Mouse (Mus musculus) hindbrain, embryonic 12.5 days (tissue): Measurements from ENCODE around the gene Gm21961. TPM values are rescaled to one million over a fixed set of nuclear protein-coding genes. Genes with fewer than 3 reads are reported as not detected.
"Not testable (repeated sequence)": the region's sequence is repeated elsewhere in the genome, so short reads cannot be mapped to it uniquely, and the experiment has no call there.

Experiments used
- ATAC-seq: fragments of 200-750 bp; cut with Nextera tagmentation; 2 replicates; pipeline ENCODE4 v1.8.0; 2017; ENCODE audit warnings: moderate TSS enrichment; ENCODE audit not compliant: low FRiP score
- H3K27ac ChIP-seq: fragments of 300-500 bp; sonication (generic); 2 replicates; pipeline ENCODE4 v1.5.1; 2016; ENCODE audit warnings: mild to moderate bottlenecking
- H3K27me3 ChIP-seq: fragments of 300-500 bp; sonication (generic); 2 replicates; pipeline ENCODE4 v1.6.1; 2016; ENCODE audit warnings: mild to moderate bottlenecking
- H3K36me3 ChIP-seq: fragments of 300-500 bp; sonication (generic); 2 replicates; pipeline ENCODE4 v1.6.1; 2016; ENCODE audit warnings: mild to moderate bottlenecking
- H3K4me1 ChIP-seq: fragments of 300-500 bp; sonication (generic); 2 replicates; pipeline ENCODE4 v1.6.1; 2016
- H3K4me2 ChIP-seq: fragments of 300-500 bp; sonication (generic); replicated peaks from 2 replicates; pipeline ENCODE4 v1.6.1; 2016; ENCODE audit warnings: mild to moderate bottlenecking
- H3K4me3 ChIP-seq: fragments of 300-500 bp; sonication (generic); 2 replicates; pipeline ENCODE4 v1.5.1; 2016; ENCODE audit warnings: mild to moderate bottlenecking
- H3K9ac ChIP-seq: fragments of 300-500 bp; sonication (generic); 2 replicates; pipeline ENCODE4 v1.6.1; 2016; ENCODE audit warnings: mild to moderate bottlenecking, moderate library complexity
- H3K9me3 ChIP-seq: fragments of 300-500 bp; sonication (generic); replicated peaks from 2 replicates; pipeline ENCODE4 v1.6.1; 2016; ENCODE audit warnings: mild to moderate bottlenecking
- WGBS: fragments of 180-500 bp; shearing (Covaris S2); methylation state at CpG from one replicate; pipeline ENCODE4 v1.1.7; 2016; 5-methylcytosine and 5-hydroxymethylcytosine counted together
- polyA plus RNA-seq: library from polyadenylated mRNA; unstranded; fragments of >200 nt; fragmentation: Nextera tagmentation; extraction: Ambion mirVana; gene quantifications from 2 replicates; pipeline ENCODE4 v1.2.1, GENCODE M21; 2016

Gm21961 gene
- polyA plus RNA-seq = not detected in 2 replicates

DNA sequence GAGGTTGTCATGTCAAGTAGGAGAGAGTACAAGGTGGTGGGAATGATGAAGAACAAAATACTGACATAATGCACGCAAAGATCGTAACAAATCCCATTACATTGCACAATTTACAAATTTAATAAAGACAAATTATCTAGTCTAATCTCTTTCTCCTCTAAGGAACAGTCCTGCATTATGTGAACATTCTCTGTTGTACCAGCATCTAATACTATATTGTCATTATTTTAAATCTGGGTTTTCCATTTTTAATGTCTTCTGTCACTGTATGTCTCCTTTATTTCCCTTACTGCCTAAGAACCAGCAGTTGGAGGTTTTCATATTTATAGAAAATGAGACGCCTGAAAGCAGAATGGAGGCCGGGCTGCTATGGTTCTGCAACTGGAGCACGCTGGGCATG is at the start of gene Gm21961:
TSS of gene Gm21961 (minus strand) at position 101 of the 400 bp plus-strand sequence.
- Histone ChIP-seq H3K9ac (no peak within 1 kb of the TSS), H3K4me1 (no peaks in the 10 kb centered on the region), H3K27me3 (no peaks in the 10 kb centered on the region), H3K36me3 (no peaks in the 10 kb centered on the region), H3K4me3 (no peak within 1 kb of the TSS), H3K27ac (no peak within 1 kb of the TSS), H3K4me2 (no peak within 1 kb of the TSS), H3K9me3 (no peaks in the 10 kb centered on the region)
- WGBS = 95% methylated on average over 5 of the region's 5 CpGs
- no peak for ATAC-seq

GRCm38 (mm10) chr15:65041999-65042398 is 27.3 kb upstream of the Gm21961 start:
- ATAC-seq = no peak
- H3K27ac ChIP-seq = no peak overlapping the region

DNA sequence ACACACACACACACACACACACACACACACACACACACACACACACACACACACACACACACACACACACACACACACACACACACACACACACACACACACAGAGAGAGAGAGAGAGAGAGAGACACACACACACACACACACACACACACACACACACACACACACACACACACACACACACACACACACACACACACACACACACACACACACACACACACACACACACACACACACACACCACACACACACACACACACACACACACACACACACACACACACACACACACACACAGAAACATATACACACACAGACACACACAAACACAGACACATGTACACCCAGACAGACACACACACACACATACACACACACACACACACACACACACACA is 24.5 kb upstream of the Gm21961 start:
- H3K4me3 ChIP-seq, H3K27ac ChIP-seq, H3K36me3 ChIP-seq, H3K27me3 ChIP-seq, H3K4me2 ChIP-seq, H3K9me3 ChIP-seq, ATAC-seq, H3K4me1 ChIP-seq, H3K9ac ChIP-seq: not testable (repeated sequence)

More at GRCm38 (mm10) chr15:65041999-65042398, 27.3 kb upstream of the Gm21961 start:
- Histone ChIP-seq H3K36me3 (no peaks in the 10 kb centered on the region), H3K9ac (no peak overlapping the region), H3K4me3 (no peak overlapping the region), H3K9me3 (no peaks in the 10 kb centered on the region), H3K4me1 (no peaks in the 10 kb centered on the region), H3K27me3 (no peaks in the 10 kb centered on the region), H3K4me2 (no peak overlapping the region)
- 31% methylated on average over 4 of the region's 4 CpGs for WGBS

DNA sequence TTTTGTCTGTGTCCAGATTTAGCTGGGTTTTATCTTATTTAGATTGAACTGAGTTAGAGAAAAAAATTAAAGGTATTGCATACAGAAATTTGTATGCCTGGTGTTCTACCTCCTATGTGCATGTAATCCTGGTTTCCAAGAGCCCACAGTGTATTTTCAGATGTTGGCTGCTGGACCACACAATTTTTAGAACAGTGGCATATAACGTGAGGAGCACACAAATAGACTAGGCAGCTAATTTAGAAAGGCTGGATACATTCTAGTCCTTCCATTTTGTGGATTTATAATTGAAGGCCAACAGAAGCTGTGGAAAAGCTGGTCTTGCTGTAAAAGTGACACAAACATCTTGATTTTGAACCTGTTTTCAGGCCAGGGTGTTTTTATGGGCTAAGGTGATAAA is 3.3 kb upstream of the Gm21961 start:
- no peak for ATAC-seq
- no peaks in the 10 kb centered on the region for H3K9me3 ChIP-seq
- 64% methylated on average over 1 of the region's 1 CpGs for WGBS

DNA sequence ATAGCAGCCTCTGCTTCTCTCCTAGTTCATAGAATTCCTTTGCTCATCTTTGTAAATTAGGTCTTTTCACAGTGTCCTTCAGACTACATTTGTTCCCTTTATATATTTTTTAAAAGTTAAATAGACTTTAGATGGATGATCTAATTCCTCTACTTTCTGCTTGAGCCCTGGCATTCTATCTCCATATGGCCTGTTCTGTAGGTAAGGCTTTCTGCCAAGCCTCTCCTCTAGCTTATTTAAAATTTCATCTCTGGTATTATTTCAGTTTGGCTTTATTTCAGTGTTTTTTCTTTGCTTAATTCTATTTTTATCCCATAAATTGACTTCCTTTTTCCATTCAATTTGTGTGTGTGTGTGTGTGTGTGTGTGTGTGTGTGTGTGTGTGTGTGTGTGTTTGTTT is 8.5 kb downstream of the Gm21961 start:
- H3K27me3 ChIP-seq = no peaks in the 10 kb centered on the region
- H3K9ac ChIP-seq = no peak overlapping the region
- ATAC-seq = no peak
- H3K4me1 ChIP-seq = no peaks in the 10 kb centered on the region
- H3K27ac ChIP-seq = no peak overlapping the region
- H3K36me3 ChIP-seq = no peaks in the 10 kb centered on the region
- no peaks in the 10 kb centered on the region for H3K9me3 ChIP-seq
- H3K4me3 ChIP-seq = no peak overlapping the region
- no peak overlapping the region for H3K4me2 ChIP-seq

More for the DNA sequence above, 3.3 kb upstream of the Gm21961 start:
- Histone ChIP-seq H3K27ac (no peak overlapping the region), H3K27me3 (no peaks in the 10 kb centered on the region), H3K4me2 (no peak overlapping the region), H3K9ac (no peak overlapping the region), H3K4me3 (no peak overlapping the region), H3K4me1 (no peaks in the 10 kb centered on the region), H3K36me3 (no peaks in the 10 kb centered on the region)

DNA sequence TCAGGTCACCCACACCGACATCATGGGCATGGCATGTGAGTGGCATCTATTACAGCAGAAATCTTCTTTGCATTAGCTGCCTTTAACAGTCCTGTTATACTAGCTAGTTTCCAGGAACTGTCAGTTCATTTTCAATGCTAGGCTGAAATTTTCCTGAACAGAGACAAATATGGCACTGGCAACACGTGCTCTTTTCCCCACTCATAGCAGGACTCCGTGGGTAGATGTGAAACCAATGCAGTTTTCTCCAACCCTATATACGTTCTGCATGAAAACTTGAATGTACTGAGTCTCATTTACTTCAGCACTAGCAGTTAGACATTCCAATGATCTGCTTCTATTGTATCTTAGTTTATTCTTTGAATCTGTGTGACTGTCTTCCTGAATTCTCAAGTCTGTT is 20.2 kb downstream of the Gm21961 start:
- ATAC-seq = no peak
- H3K9ac ChIP-seq = no peak overlapping the region
- H3K4me1 ChIP-seq = no peaks in the 10 kb centered on the region
- H3K27ac ChIP-seq = no peak overlapping the region
- WGBS = 83% methylated on average over 4 of the region's 4 CpGs
- no peaks in the 10 kb centered on the region for H3K36me3 ChIP-seq
- H3K4me3 ChIP-seq = no peak overlapping the region
- no peaks in the 10 kb centered on the region for H3K9me3 ChIP-seq
- H3K4me2 ChIP-seq = no peak overlapping the region
- no peaks in the 10 kb centered on the region for H3K27me3 ChIP-seq

- Histone ChIP-seq H3K4me3 (no peak overlapping the region), H3K4me2 (no peak overlapping the region), H3K27ac (no peak overlapping the region), H3K36me3 (no peaks in the 10 kb centered on the region), H3K9me3 (no peaks in the 10 kb centered on the region), H3K4me1 (no peaks in the 10 kb centered on the region), H3K27me3 (no peaks in the 10 kb centered on the region), H3K9ac (no peak overlapping the region)
- 79% methylated on average over 2 of the region's 2 CpGs for WGBS
- no peak for ATAC-seq
Observed at GRCm38 (mm10) chr15:64979976-64980375, 34.7 kb downstream of the Gm21961 start.

DNA sequence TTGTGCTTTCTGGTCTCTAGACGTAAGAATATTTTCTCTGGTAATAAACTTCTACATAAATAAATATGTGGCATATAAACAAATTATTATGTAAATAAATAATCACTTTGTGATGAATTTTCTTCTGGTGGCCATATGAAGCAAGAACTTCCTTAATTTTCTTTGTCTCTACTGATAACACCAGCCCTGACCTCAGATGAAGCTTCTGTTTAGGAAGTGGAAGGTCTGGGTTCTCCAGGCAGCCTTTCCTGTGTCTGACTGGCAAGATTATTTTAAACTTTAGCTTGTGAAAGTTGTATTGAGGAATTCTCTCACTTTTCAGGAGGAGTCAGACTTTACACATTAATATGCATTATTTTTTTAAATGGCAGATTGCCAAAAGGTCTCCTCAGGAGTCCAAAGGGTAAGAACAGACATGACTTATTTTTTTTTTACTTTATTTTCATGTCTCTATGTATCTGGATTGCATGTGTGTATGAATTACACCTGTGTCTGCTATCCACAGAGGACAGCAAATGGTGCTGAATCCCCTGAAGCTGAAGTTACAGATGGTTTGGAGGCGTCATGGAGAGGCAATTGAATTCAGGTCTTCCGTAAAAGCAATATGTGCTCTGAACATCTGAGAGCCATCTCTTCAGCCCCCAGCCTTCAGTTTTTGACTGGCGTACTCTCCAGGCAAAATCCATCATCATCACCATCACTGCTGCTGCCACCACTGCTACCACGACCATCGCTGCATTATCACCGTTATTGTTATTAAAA is 38.5 kb downstream of the Gm21961 start:
- no peak for ATAC-seq
- WGBS = 87% methylated on average over 7 of the region's 7 CpGs

More for the DNA sequence above, 38.5 kb downstream of the Gm21961 start:
- no peaks in the 10 kb centered on the region for H3K27me3 ChIP-seq
- H3K4me1 ChIP-seq = no peaks in the 10 kb centered on the region
- H3K36me3 ChIP-seq = no peaks in the 10 kb centered on the region
- H3K9me3 ChIP-seq = no peaks in the 10 kb centered on the region
- H3K9ac ChIP-seq = no peak overlapping the region
- H3K4me2 ChIP-seq = no peak overlapping the region
- H3K27ac ChIP-seq = no peak overlapping the region
- H3K4me3 ChIP-seq = no peak overlapping the region

Other genes starting within 250 kb of the Gm21961 start
- not detected in 2 replicates for gene Gm21798, start 197.2 kb downstream of the Gm21961 start, polyA plus RNA-seq